Mouse (Mus musculus): ENCODE data around the gene Ralgps1.

DNA sequence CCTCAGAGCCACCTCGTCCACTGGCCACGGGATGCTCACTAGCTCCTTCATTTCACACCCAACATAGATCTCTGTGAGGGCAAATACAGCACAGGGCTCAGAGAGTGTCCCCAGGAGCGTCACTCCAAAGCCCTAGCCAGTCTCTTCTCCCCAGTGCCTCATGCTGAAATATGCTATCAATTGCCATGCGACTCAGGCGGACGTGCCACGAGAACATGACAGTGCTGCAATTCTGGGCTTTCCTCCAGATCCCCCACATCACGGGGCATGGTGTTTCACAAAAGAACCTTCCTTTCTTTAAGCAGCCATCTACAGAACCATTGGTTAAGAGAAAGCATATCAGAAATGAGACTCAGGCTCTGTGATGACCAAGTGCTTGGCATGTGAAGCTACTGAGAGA lies 110.5 kb downstream of the Ralgps1 start:
- TF ChIP-seq TAL1 (IDR thresholded peaks at IDR 0.05; ENCODE audit: low read length) (no peak), GATA1 (IDR thresholded peaks at IDR 0.05; ENCODE audit: low read length) (no peak)
